Mouse (Mus musculus): ENCODE data around the gene Elp4.

Elp4 gene

DNA sequence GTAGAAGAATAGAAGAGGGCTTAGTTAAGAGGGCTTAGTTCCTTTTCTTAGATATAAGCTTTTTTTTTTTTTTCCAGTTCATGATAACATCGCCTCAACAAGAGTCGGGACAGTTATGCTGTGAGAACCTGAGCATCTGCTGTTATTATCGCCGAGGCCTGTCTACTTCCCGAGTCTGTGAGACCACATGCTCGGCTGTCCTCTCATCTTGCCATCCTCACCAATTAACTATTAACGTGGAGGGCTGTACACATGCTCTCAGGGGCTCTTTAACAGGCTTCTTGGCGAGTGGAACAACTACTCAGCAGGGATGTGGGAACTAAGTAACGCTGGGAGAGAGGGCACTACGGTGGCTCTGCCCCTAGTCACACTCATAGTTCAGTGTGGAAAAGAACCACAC, 99.9 kb downstream of the Elp4 start:
- peak; percentile 65 to 67 for DNase-seq

DNA sequence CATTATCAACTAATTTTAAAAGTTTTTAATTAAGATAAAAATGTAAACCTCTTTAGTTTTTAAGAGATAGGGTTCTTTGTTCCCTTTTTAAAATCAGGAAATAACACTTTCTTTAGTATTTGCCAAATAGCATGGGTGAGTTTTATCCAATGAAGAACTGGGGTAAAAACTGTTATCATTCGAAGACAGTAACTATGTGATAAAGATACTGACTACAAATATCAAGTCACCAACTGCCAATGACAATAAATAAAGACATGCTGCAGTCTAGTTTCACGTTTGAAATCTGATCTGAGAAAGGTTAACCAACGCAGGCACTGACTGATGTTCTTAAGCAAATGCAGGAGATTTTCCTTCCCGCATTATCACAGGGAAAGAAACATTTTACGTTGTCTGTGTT, 100.9 kb downstream of the Elp4 start:
- DNase-seq, result no peak

GRCm38 (mm10) chr2:105802902-105803301, 101.5 kb downstream of the Elp4 start:
- no peak for DNase-seq

DNA sequence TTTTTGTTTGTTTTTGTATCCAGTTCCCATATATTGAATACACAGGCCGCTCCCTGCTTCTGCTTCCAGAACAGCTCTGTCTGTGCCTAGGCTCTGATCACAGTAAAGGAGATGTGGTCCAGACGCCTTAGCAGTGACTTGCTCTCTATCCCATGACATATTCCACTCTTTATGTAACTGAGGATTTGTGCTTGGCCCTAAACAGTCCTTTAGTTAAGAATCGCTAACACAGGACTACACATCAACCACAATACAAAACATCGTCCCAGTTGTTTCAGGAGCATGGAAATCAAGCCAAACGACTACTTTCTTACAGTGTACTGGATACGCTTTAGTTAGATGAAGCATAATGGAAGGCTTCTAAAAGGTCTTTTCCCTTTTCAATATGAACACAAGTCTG, 102.8 kb downstream of the Elp4 start:
- DNase-seq, result peak; percentile 28 to 39

DNA sequence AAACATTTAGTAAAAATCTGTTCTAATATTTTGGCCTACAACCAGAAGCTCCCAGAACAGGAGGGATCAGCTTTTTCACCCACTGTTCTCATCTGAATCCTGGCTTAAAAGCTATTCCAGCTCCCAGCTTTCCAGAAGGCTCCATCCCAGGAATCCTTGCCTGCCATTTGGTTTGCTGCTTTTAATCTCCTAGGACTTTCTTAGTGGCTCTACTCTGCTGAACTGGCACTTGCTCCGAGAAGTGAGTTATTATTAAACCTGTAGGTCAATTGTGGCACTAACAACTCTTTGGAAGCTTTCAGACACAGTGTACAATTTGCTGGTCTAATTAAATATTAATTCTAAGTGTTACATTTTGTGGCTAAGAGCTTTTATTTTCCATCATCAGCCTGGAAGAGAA, 103.7 kb downstream of the Elp4 start:
- DNase-seq, result peak; percentile 59 to 64

DNA sequence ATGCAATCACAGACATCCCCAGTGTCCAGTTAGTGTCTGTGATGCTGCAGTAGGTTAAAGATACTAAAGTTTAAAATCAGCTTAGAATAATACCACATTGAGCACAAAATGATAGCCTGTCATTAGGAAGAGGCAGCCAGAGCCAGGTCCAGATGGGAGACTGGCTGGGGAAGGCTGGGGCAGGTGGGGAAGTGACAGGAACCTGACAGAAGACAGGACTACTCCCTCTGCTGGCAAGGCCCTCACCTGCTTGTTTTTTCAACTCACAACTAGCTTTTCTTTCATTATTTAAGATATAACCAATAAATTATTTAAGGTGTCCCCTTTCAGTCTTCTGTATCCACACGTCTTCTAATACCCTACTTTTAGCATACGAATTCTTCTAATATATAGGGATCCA, 104.5 kb downstream of the Elp4 start:
- peak; percentile 83 to 91 for DNase-seq

DNA sequence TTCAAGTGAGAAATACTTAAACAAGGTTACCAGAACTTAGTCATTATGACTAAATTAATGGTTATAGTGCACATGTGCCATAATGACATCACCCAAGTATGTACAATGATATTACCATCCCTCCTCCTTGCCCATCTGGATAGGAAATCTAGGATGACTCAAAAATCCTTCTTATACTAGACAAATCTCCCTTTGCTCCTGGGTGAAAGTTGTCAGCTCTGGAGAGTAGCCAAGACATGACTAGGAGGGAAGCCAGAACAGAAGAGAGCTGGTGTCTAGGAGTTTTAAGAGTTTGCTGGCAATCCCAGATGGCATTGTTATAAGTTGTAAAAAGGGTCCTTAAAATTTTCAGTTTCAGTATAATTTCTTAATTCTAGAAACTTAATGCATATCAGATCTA, 106.5 kb downstream of the Elp4 start:
- peak in 1 of 2 experiments; percentile 43 for DNase-seq

GRCm38 (mm10) chr2:105796101-105796500, 108.3 kb downstream of the Elp4 start:
- DNase-seq, result no peak

GRCm38 (mm10) chr2:105792339-105793120, 111.8 kb downstream of the Elp4 start:
- no peak for DNase-seq

GRCm38 (mm10) chr2:105789936-105790335, 114.4 kb downstream of the Elp4 start:
- DNase-seq, result no peak

DNA sequence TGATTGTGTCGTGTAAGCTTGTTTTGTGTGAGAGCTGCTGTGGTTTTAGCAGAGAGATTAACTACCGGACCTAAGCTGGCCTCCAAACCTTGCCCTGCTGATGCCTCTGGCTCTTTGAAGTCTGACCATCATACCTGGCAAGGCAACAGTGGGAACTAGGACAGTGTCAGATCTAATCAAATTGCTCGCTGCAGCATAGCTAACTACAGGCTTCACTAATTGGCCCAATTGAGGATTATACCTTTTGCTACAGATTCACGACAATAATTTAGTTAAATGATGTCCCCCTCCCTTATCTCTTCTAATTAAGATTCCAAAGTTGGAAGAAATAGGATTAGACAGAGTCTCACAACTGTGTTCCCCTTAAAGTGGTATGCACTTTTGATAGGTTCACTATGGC, 116.6 kb downstream of the Elp4 start:
- DNase-seq, result no peak

GRCm38 (mm10) chr2:105786986-105787385, 117.4 kb downstream of the Elp4 start:
- DNase-seq, result no peak

- no peak for DNase-seq
Observed at GRCm38 (mm10) chr2:105782885-105783284, 121.5 kb downstream of the Elp4 start.

DNA sequence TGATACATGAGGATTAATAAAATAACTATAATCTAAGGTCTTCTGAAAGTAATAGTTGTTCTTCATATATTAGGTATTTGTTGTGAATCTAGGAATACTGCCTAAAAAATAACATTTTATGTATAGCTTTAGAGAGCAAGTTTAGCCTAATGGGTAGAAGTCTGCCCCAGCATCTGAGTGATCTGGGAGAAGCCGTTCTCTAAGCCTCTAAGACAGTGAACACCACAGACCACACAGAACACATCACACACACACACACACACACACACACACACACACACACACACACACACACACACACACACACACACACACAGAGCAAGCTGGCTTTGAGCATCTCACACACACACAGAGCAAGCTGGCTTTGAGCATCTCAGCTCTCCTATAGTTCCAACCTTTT, 123.6 kb downstream of the Elp4 start:
- no peak for DNase-seq

DNA sequence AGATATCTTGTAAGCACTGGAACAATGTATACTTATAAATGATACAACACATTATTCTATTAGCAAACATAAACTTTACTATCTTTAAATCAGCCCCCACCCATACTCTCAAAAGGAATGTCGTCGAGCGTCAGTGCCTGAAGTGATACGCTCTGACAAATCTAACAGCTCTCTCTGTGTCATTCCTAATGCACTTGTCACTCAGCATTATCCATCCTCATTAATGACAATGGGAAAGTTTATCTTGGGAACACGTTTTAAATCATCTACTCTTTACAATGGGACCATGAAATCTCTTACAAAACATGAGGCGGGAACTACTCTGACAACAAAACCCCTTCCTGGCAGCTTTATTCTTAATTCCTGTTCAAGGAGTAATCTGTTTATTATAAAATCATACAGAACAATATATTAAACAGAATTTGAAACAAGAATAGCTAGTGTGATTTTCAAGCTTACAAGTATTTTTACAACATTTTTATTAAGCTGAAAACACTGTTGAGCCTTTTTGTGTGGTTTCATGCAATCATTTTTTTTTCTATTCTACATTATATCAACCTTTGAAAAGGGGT, 125.0 kb downstream of the Elp4 start:
- DNase-seq, result no peak

GRCm38 (mm10) chr2:105771314-105771713, 133.1 kb downstream of the Elp4 start:
- no peak for DNase-seq

- no peak for DNase-seq
Observed at GRCm38 (mm10) chr2:105769747-105770328, 134.5 kb downstream of the Elp4 start.

DNA sequence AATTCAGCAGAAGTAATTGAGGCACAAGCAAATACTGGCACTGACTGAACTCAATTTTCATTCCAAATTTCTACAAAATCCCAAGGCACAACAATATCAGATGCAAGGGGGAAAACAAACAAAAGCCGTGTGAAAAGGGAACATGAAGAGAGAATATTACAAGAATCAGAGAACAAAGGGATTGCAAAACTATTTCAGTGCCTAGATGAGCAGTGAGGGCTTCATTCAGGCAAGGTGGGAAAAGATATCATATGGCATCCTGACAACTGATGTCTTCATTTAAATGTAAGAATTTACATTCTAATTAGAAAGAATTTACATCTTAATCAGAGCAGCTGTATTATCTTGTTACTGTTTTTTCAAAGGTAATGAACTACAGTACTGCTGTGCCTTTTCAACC, 150.9 kb downstream of the Elp4 start:
- no peak for DNase-seq

DNA sequence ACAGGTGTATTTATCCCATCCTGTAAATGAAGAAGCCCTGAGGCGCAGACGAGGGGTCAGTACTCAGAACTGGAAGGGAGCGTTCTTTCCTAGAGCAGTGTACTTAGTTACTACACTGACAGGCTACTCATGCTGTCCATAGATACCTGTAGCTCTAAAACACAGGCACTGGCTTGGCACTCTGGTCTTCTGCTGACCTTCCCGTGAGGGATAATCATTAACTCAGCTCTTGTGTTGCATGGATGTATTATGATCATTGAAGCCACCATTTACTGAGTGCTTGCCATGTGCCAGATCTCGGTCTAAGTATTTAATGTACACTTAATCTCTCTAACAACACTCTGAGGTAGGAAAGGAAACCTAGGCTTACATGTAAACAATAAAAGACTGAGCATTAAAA, 155.3 kb downstream of the Elp4 start:
- DNase-seq, result no peak

DNA sequence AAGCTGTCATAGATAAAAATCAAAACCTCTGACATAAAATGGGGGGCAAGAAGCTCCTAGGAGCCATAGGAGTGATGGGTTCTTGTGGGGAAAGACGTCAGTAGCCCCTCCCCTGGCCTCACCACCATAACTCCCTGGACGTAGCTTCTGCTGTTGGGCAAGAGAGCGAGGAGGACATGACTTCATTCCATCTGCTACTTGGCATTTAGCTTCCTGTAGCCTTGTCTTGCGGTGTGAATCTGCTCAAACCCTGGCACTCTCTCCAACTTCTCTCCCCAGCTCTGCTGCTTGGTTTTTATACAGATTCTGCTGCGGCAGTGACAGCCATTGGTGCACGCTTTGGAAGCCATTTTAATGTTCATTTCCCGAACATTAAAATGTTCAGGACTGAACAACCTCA, 157.5 kb downstream of the Elp4 start:
- peak; percentile 51 to 64 for DNase-seq

GRCm38 (mm10) chr2:105736166-105736565, 168.2 kb downstream of the Elp4 start:
- DNase-seq, result no peak

DNA sequence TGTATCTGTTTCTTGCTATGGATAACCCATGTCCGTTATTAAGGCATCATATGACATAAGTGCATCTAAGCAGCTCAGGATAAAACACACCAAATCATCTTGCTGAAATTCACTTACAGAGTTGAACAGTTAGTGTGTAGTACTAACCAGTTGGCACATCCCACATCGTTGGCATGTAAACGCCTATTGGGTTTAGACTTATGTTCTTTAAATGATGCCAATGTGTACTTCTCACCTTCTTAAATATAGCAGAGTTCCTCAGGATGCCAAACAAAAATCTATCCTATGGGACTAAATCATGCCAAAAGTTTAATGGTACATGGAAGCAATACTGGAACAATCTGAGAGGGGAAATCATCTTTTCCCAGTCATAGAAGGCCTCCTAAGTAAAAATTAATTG, 173.7 kb downstream of the Elp4 start:
- no peak for DNase-seq

DNA sequence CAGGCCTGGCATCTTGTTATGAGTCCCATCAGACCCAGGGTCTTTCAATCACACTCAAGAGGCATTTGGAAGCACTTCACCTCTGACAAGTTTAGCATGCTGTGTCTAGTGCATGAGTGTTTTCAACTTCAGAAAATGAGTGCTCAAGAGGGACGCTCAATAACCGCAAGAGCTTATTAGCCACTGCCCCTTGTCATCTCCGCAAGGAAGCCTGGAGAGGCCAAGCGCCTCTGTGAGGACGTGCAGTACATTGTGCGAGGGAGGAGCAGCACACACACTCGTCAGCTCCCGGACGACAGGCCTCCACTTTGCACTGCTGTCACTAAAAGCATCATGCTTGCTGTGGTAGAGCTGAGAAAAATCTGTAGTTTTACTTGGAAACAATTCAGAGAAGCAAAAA, 177.7 kb downstream of the Elp4 start:
- no peak for DNase-seq

DNA sequence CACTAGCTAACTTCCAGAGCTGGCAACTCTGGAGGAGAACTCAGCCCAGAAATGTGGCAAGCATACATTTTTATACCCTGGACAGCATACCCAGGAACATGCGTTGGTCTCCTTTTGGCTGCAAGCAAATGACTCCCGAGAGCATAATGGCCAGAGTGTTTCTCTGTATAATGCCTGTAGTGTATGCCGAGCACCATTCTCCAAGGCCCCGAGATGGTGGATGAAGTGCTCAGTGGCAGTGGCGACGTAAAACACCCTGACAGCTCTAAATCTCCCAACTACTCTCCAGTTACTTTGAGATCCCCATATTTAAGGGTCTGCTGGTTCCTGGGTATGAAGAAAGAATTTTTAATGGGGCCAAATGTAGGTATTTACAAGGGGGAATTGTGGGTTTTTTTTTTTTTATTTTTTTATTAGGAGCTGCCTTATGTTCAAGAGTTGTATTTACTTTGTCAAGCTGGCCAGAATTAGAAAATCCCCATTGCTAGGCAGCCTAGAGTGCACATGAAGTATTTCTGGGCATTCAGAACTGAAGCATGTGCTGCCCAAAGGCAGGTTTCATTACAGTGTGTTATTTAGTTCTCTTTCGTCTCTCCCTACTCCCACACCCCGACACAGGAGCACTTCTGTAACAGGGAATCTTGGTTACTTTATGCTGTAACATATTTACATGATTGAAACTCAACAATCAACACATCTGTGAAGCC, 188.8 kb downstream of the Elp4 start:
- no peak for DNase-seq

All from cerebellum, postnatal 25 days (tissue).